Mouse (Mus musculus) hindbrain, postnatal 0 days (tissue): Measurements from ENCODE around the gene Bco1. TPM values are rescaled to one million over a fixed set of nuclear protein-coding genes. Genes with fewer than 3 reads are reported as not detected.

Experiments used
- ATAC-seq: fragments of 200-750 bp; cut with Nextera tagmentation; 2 replicates; pipeline ENCODE4 v1.8.0; 2017; ENCODE audit warnings: mild to moderate bottlenecking, moderate TSS enrichment, moderate library complexity
- DNase-seq: peaks from one replicate; pipeline ENCODE4 v3.0.0-alpha.2; 2015; ENCODE audit warnings: low spot score
- H3K27ac ChIP-seq: fragments of 300-500 bp; sonication (generic); 2 replicates; pipeline ENCODE4 v1.5.1; 2014; ENCODE audit warnings: mild to moderate bottlenecking
- H3K27me3 ChIP-seq: fragments of 300-500 bp; sonication (generic); 2 replicates; pipeline ENCODE4 v1.6.1; 2014; ENCODE audit warnings: low read length, mixed read lengths; ENCODE audit not compliant: insufficient read depth
- H3K36me3 ChIP-seq: fragments of 300-500 bp; sonication (generic); 2 replicates; pipeline ENCODE4 v1.6.1; 2014; ENCODE audit warnings: low read length, mixed read lengths; ENCODE audit not compliant: insufficient read depth
- H3K4me1 ChIP-seq: fragments of 300-500 bp; sonication (generic); 2 replicates; pipeline ENCODE4 v1.6.1; 2014; ENCODE audit warnings: antibody characterized with exemption, low read length, mixed read lengths; ENCODE audit not compliant: insufficient read depth
- H3K4me2 ChIP-seq: fragments of 300-500 bp; sonication (generic); 2 replicates; pipeline ENCODE4 v1.6.1; 2014; ENCODE audit warnings: low read depth, mild to moderate bottlenecking, low read length, moderate library complexity, mixed read lengths
- H3K4me3 ChIP-seq: fragments of 300-500 bp; sonication (generic); 2 replicates; pipeline ENCODE4 v1.5.1; 2014; ENCODE audit warnings: low read length
- H3K9ac ChIP-seq: fragments of 300-500 bp; sonication (generic); replicated peaks from 2 replicates; pipeline ENCODE4 v1.6.1; 2014; ENCODE audit warnings: mild to moderate bottlenecking, low read length, moderate library complexity, mixed read lengths
- H3K9me3 ChIP-seq: fragments of 300-500 bp; sonication (generic); 2 replicates; pipeline ENCODE4 v1.6.1; 2016; ENCODE audit warnings: low read length, mixed read lengths
- CTCF ChIP-seq: IDR thresholded peaks from 2 replicates; pipeline ENCODE4 v1.5.1; 2016; ENCODE audit warnings: antibody characterized with exemption, control low read depth, low read depth
- WGBS: fragments of 180-500 bp; shearing (Covaris S2); extraction: QIAGEN DNeasy Blood & Tissue Kit; methylation state at CpG from one replicate; pipeline ENCODE4 v1.1.7; 2014; 5-methylcytosine and 5-hydroxymethylcytosine counted together
- polyA plus RNA-seq: library from polyadenylated mRNA; unstranded; fragments of >200 nt; fragmentation: Nextera tagmentation; extraction: Ambion mirVana; gene quantifications from 2 replicates; pipeline ENCODE4 v1.2.1, GENCODE M21; 2015
- total RNA-seq: library from RNA; depleted of rRNA; stranded (reverse); fragments of >200 nt; gene quantifications from 2 replicates; pipeline ENCODE4 v1.2.3, GENCODE M21; 2014

The Bco1 gene
- total and polyA plus RNA-seq, 2 experiments from 2014 or later: 0.21 to 0.39 TPM

DNA sequence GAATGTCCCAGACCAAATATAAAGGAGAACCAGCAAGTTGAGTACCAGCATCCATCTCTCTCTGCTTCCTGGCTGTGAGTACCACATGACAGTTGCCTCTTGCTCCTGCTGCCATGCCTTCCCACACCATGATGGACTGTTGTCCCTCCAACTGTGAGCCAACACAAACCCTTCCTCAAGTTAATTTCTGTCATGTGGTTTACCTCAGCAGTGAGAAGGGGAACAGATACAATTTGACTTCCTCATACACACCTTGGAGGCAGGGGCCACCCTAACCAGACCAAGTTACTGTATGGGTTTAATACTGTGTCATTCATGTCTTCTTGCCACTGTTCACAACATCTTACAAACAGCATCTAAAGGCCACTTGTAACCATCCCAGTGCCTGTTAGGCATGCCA lies 8.6 kb upstream of the Bco1 start:
- H3K27ac ChIP-seq: no peak overlapping the region
- H3K27me3 ChIP-seq: no peaks in the 10 kb centered on the region
- H3K9me3 ChIP-seq: no peaks in the 10 kb centered on the region
- TF ChIP-seq CTCF: no peak
- H3K4me3 ChIP-seq: no peak overlapping the region
- no peak overlapping the region for H3K9ac ChIP-seq
- no peak for ATAC-seq
- no peaks in the 10 kb centered on the region for H3K36me3 ChIP-seq
- no peak for DNase-seq
- no peak overlapping the region for H3K4me2 ChIP-seq
- no peaks in the 10 kb centered on the region for H3K4me1 ChIP-seq

DNA sequence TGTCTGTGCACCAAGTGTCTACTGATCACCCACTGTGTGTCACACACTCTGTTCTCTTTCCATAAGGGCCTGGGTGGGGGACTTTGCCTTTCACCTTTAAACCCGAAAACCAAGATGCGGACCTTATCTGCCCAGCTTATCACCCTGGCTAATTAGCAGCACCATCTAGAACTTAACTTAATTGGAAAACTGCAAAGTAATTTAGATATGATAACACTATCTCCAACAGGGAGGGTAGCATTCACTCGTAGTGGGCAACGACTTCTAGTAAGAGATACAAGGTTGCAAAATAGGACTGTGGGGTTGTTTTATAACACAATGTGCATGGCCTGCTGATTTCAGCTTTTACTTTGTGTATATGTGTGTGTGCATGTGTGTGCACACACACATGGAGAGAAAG lies 5.9 kb upstream of the Bco1 start:
- H3K4me3 ChIP-seq: no peak overlapping the region
- H3K9ac ChIP-seq: no peak overlapping the region
- H3K36me3 ChIP-seq: no peaks in the 10 kb centered on the region
- H3K9me3 ChIP-seq: no peaks in the 10 kb centered on the region
- DNase-seq: no peak
- H3K27ac ChIP-seq: no peak overlapping the region
- ATAC-seq: no peak
- no peak overlapping the region for H3K4me2 ChIP-seq
- no peaks in the 10 kb centered on the region for H3K27me3 ChIP-seq
- 93% methylated on average over 4 of the region's 4 CpGs for WGBS
- no peaks in the 10 kb centered on the region for H3K4me1 ChIP-seq
- no peak for TF ChIP-seq CTCF

DNA sequence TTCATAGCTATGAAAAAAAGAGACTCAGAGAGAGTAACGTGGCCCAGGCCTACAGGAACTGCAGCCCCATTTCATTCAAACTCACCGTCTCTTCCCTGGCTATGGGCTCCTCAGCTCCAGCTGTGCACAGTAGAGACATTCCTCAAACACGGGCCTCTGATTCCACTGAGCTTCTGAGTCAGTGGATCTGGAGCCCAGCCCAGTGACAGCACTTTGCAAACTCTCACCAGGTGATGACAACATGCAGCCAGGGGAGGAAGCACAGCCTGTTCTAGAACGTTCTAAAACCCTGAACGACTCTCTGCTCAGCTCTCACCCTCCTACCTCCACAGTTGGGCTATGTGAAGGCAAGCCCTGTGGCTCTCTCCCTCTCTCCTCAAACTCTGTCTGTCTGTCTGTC lies 1.6 kb upstream of the Bco1 start:
- ATAC-seq: no peak
- TF ChIP-seq CTCF: no peak
- no peak overlapping the region for H3K27ac ChIP-seq

DNA sequence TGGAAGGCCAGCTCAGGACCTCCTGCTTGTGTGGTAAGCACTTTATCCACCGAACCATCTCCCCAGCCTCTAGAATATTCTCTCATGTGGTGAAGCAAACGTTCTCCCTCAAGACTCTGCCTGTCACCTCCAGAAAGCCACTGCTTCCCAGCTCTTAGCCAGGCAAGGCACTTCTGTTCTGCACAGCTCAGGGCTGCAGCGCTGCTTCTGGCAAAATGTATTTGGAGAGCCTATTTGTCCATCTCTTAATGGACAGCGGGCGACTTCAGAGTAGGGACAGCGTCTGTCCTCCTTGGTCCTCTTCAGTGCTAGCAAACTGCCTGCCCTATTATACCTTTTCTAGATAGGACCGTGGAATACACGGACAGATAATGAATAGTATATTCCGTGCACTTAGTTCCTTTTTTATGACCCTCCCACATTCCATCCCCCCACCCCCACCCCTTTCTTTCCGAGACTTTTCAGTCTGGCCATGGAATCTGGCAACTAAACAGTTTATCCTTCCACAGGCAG lies 1.5 kb downstream of the Bco1 start:
- Histone ChIP-seq H3K4me2 (peak overlapping the region; percentile 46), H3K36me3 (no peaks in the 10 kb centered on the region), H3K4me1 (peaks cover 4% of the 10 kb centered on the region; the same call in 1 of the 2 replicates), H3K27me3 (no peaks in the 10 kb centered on the region), H3K4me3 (no peak overlapping the region), H3K9ac (peak overlapping the region; percentile 21; the same call in 1 of the 2 replicates), H3K9me3 (0 out of 2 replicates have a peak, but pooled peaks cover 2% of the 10 kb centered on the region), H3K27ac (peak overlapping the region; percentile 76)
- DNase-seq: peak; percentile 28
- peak; percentile 35 for ATAC-seq
- TF ChIP-seq CTCF: no peak
- whole genome bisulfite sequencing: 40% methylated on average over 10 of the region's 10 CpGs

More for the DNA sequence above, 1.6 kb upstream of the Bco1 start:
- no peak overlapping the region for H3K9ac ChIP-seq
- no peak overlapping the region for H3K4me3 ChIP-seq
- peaks cover 4% of the 10 kb centered on the region; the same call in 1 of the 2 replicates for H3K4me1 ChIP-seq
- no peaks in the 10 kb centered on the region for H3K27me3 ChIP-seq
- no peaks in the 10 kb centered on the region for H3K9me3 ChIP-seq
- no peaks in the 10 kb centered on the region for H3K36me3 ChIP-seq
- no peak overlapping the region for H3K4me2 ChIP-seq
- no peak for DNase-seq
- WGBS: 49% methylated on average over 5 of the region's 5 CpGs

DNA sequence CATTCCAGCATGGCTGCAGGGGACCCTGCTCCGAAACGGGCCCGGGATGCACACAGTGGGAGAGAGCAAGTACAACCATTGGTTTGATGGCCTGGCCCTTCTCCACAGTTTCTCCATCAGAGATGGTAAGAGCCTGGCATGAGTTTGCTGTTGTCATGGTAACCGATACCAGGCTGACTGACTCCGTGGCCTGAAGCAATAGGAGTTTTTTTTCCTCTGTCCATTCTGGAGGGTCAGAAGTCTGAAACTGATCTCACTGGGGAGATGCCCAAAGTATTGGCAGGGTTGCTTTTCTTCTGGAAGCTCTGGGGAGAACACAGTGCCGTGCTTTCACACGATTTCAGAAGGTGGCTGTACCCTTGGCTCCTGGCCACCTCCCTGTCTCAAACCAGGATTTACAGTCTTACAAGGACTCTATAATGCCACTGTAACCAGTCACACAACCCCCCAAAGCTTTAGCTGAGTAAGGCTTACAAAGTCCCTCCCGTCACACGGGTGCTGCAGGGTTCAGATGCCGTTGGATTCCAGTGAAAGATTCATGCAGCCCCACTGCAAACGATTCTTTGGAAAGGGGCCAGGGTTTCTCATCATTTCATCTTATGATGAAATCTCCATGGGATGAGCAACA lies 2.0 kb downstream of the Bco1 start:
- no peaks in the 10 kb centered on the region for H3K36me3 ChIP-seq
- peak overlapping the region; percentile 46 for H3K4me2 ChIP-seq
- H3K4me3 ChIP-seq: no peak overlapping the region
- H3K27ac ChIP-seq: peak overlapping the region; percentile 76
- H3K9ac ChIP-seq: peak overlapping the region; percentile 21; the same call in 1 of the 2 replicates
- WGBS: 21% methylated on average over 11 of the region's 11 CpGs
- H3K9me3 ChIP-seq: 0 out of 2 replicates have a peak, but pooled peaks cover 2% of the 10 kb centered on the region
- H3K27me3 ChIP-seq: no peaks in the 10 kb centered on the region
- DNase-seq: peak; percentile 90
- peak; percentile 90 for ATAC-seq
- H3K4me1 ChIP-seq: peaks cover 4% of the 10 kb centered on the region; the same call in 1 of the 2 replicates
- no peak for TF ChIP-seq CTCF

DNA sequence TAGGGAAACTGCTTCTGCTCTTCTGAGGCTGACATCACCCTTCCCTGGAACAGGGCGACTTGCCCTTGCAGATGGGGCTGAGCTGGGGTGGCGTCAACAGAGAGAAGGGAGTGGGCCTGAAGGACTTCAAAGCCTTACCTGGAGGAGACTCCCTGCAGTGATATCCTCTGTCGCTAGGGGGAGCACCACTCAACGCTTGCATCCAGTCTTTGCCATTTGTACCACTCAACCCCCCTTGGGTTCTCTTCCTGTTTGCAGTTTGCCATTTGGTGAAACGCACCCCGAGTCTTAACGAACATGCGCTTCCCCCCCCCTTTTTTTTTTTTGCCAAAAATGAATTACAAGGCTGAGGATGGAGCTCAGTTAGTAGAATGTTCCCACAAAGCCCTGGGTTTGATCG lies 11.9 kb downstream of the Bco1 start:
- 22% methylated on average over 9 of the region's 9 CpGs for WGBS
- peak; percentile 86 for TF ChIP-seq CTCF
- no peak for ATAC-seq

DNA sequence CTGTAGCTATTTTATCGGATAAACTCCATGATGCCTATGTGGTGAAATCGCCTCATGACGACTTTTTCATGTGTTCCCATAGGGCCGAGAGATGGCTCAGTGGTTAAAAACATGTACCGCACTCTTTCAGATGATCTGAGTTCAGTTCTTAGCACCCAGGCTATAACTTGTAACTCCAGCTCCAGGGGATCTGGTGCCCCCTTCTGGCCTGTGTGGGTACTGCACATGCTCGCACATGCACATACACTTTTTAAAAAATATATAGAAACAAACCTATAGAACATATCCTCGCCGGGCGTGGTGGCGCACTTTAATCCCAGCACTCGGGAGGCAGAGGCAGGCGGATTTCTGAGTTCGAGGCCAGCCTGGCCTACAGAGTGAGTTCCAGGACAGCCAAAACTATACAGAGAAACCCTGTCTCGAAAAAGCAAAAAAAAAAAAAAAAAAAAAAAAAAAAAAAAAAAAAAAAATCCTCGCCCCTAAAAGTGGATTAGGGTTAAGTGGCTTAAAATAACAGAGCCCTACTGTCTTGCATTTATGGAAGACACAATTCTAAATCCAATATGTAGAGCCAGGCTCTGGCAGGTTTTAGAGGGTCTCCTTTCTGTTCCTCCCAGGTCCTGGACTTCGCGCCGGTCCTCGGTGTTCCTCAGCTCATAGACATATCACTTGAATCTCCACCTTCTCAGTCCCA lies 13.5 kb downstream of the Bco1 start:
- no peaks in the 10 kb centered on the region for H3K36me3 ChIP-seq
- H3K9me3 ChIP-seq: no peaks in the 10 kb centered on the region
- DNase-seq (no peak), ATAC-seq (no peak)
- no peaks in the 10 kb centered on the region for H3K27me3 ChIP-seq
- no peak overlapping the region for H3K27ac ChIP-seq
- H3K4me2 ChIP-seq: no peak overlapping the region
- WGBS: 92% methylated on average over 19 of the region's 19 CpGs
- peak; percentile 19 for TF ChIP-seq CTCF
- H3K4me3 ChIP-seq: no peak overlapping the region
- no peak overlapping the region for H3K9ac ChIP-seq
- H3K4me1 ChIP-seq: no peaks in the 10 kb centered on the region

More for the DNA sequence above, 11.9 kb downstream of the Bco1 start:
- no peaks in the 10 kb centered on the region for H3K36me3 ChIP-seq
- no peak overlapping the region for H3K9ac ChIP-seq
- peak; percentile 80 for DNase-seq
- no peaks in the 10 kb centered on the region for H3K9me3 ChIP-seq
- no peak overlapping the region for H3K4me3 ChIP-seq
- no peak overlapping the region for H3K4me2 ChIP-seq
- no peaks in the 10 kb centered on the region for H3K27me3 ChIP-seq
- no peak overlapping the region for H3K27ac ChIP-seq
- no peaks in the 10 kb centered on the region for H3K4me1 ChIP-seq
